Mouse (Mus musculus): ENCODE data around the gene Srsf10. TPM values are rescaled to one million over a fixed set of nuclear protein-coding genes. Genes with fewer than 3 reads are reported as not detected.

Srsf10 gene
- polyA plus RNA-seq, 1 experiment from 2014 or later = 88.1 TPM

DNA sequence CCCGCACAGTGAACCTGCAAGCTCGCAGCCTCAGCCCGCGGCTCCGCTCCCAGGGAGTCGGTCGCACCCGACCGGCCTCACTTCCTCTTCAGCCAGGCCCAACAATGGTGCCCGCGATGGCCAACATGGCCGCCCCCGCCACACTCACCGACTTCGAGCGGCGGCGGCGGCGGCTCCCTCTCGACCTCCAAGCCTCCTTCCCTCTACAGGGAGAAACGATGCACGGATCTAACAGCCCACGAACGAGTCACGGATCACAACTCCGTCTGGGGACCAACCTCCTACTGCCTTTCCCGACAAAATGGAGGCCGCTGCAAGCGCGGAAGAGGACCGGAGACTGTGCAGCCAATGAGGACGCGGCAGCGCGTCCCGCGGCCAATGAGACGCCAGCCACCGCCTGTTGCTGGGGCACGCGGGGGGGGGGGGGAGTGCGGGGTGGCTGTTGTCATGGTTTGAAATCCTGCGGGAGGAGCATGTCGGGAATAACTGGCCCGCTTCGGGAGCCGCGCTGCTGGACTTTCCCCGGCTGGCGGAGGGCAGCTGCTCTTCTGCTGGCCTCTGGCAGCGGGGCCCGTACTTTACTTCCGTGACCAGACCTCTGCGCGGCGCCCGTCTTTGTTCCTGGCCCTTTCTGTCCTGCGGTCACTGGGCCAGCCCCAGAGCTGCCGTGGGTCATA, 18.1 kb downstream of the Srsf10 start, which contains the start of gene Pnrc2:
Gene Pnrc2 (minus strand): TSS at position 325 of the 677 bp plus-strand sequence.
- under 1% methylated on average over 58 of the region's 60 CpGs for WGBS
- DNase-seq (ENCODE audit: low spot score) = peak; percentile 98
- TF ChIP-seq EP300 (optimal IDR thresholded peaks at IDR 0.05) (peak; percentile 80), CTCF (IDR thresholded peaks at IDR 0.05; ENCODE audit: low read depth) (no peak; the same call in 1 of the 2 replicates)
- Histone ChIP-seq H3K9me3 (ENCODE audit: control insufficient read depth, low read length) (no peaks in the 10 kb centered on the region), H3K27me3 (ENCODE audit: control insufficient read depth, insufficient read depth, low read length) (no peaks in the 10 kb centered on the region), H3K9ac (ENCODE audit: low read length) (peak within 1 kb of the TSS; percentile 90), H3K27ac (replicated peaks) (peak within 1 kb of the TSS; percentile 100), H3K4me1 (replicated peaks; ENCODE audit: control insufficient read depth, insufficient read depth) (peaks cover 18% of the 10 kb centered on the region; the same call in 1 of the 2 replicates), H3K4me2 (replicated peaks; ENCODE audit: low read depth) (peak within 1 kb of the TSS; percentile 70), H3K4me3 (ENCODE audit: low read depth, low read length) (peak within 1 kb of the TSS; percentile 83), H3K36me3 (ENCODE audit: control insufficient read depth, insufficient read depth, low read length) (no peaks in the 10 kb centered on the region)
- ATAC-seq (ENCODE audit: low FRiP score, low TSS enrichment) = peak; percentile 95

DNA sequence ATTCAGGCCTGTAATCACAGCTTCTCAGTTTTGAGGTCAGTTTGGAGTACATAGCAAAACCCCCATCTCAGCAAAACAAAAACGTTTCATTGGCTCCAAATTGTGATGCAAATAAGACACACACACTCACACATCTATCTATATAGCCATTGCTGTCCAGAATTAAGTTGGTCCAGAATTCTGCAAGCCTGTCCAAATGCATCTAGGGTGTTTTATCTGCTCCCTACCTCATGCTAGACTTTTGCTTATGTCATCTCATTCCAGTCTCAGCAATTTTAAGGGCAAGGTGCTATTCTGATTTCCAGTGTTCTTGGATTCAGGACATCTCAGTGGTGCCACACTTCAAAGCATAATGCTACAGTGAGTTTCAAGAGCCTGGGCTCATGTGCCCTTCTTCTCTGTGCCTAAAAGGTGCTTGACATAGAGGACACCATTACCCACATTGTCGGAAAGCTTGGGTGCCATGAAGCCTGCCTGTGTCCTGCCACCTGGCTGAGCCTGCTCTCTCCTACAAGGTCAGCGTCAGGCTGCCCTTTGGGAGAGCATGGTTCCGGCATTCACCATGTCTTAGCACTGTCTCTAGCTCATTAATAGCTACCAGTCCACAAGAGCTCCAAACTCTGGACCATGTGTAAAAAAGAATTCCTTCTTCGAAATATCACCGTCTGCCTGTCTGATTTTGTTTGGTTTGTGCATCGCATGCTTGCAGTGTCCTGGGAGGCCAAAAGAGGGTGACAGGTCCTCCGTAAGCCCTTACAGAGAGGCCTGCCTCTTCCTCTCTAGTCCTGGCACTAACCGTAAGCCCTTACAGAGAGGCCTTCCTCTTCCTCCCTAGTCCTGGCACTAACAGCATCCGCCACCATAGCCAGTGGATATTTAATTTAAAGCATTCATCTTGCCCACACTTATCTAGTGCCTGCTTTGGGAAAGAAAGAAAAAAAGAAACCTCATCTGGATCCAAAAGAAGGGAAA, 19.3 kb downstream of the Srsf10 start:
- Histone ChIP-seq H3K9ac (ENCODE audit: low read length) (no peak overlapping the region), H3K4me3 (ENCODE audit: low read depth, low read length) (no peak overlapping the region)

DNA sequence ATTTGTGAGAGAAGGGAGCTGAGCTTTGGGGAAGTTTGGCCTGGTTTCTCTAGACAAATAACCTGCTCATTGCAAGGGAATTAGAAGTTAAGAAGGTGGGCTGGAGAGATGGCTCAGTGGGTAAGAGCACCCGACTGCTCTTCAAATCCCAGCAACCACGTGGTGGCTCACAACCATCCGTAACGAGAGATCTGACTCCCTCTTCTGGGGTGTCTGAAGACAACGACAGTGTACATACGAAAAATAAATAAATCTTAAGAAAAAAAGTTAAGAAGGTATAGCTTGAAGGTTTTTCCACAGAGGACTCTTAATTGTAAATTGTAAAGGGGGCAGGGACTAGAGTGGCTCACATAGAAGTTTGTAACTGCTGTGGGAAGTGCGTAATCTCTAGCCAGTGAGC, 20.0 kb downstream of the Srsf10 start:
- Histone ChIP-seq H3K27ac (replicated peaks) (peak overlapping the region; percentile 86), H3K4me3 (ENCODE audit: low read depth, low read length) (no peak overlapping the region), H3K4me1 (replicated peaks; ENCODE audit: control insufficient read depth, insufficient read depth) (peaks cover 18% of the 10 kb centered on the region; the same call in 1 of the 2 replicates), H3K9ac (ENCODE audit: low read length) (no peak overlapping the region), H3K4me2 (replicated peaks; ENCODE audit: low read depth) (peak overlapping the region; percentile 47; the same call in 1 of the 2 replicates), H3K36me3 (ENCODE audit: control insufficient read depth, insufficient read depth, low read length) (no peaks in the 10 kb centered on the region), H3K9me3 (ENCODE audit: control insufficient read depth, low read length) (no peaks in the 10 kb centered on the region), H3K27me3 (ENCODE audit: control insufficient read depth, insufficient read depth, low read length) (no peaks in the 10 kb centered on the region)
- DNase-seq (ENCODE audit: low spot score) (no peak), ATAC-seq (ENCODE audit: low FRiP score, low TSS enrichment) (no peak)
- TF ChIP-seq EP300 (optimal IDR thresholded peaks at IDR 0.05) (no peak), CTCF (IDR thresholded peaks at IDR 0.05; ENCODE audit: low read depth) (peak; percentile 28; the same call in 1 of the 2 replicates)
- 27% methylated on average over 7 of the region's 7 CpGs for WGBS

More for the DNA sequence above, 19.3 kb downstream of the Srsf10 start:
- no peak for ATAC-seq (ENCODE audit: low FRiP score, low TSS enrichment)
- TF ChIP-seq CTCF (IDR thresholded peaks at IDR 0.05; ENCODE audit: low read depth) = no peak; the same call in 1 of the 2 replicates
- TF ChIP-seq EP300 (optimal IDR thresholded peaks at IDR 0.05) = no peak
- H3K9me3 ChIP-seq (ENCODE audit: control insufficient read depth, low read length) = no peaks in the 10 kb centered on the region
- 75% methylated on average over 10 of the region's 10 CpGs for WGBS
- H3K27me3 ChIP-seq (ENCODE audit: control insufficient read depth, insufficient read depth, low read length) = no peaks in the 10 kb centered on the region
- no peaks in the 10 kb centered on the region for H3K36me3 ChIP-seq (ENCODE audit: control insufficient read depth, insufficient read depth, low read length)
- no peak for DNase-seq (ENCODE audit: low spot score)
- peak overlapping the region; percentile 100 for H3K27ac ChIP-seq (replicated peaks)
- H3K4me1 ChIP-seq (replicated peaks; ENCODE audit: control insufficient read depth, insufficient read depth) = peaks cover 18% of the 10 kb centered on the region; the same call in 1 of the 2 replicates
- H3K4me2 ChIP-seq (replicated peaks; ENCODE audit: low read depth) = no peak overlapping the region

DNA sequence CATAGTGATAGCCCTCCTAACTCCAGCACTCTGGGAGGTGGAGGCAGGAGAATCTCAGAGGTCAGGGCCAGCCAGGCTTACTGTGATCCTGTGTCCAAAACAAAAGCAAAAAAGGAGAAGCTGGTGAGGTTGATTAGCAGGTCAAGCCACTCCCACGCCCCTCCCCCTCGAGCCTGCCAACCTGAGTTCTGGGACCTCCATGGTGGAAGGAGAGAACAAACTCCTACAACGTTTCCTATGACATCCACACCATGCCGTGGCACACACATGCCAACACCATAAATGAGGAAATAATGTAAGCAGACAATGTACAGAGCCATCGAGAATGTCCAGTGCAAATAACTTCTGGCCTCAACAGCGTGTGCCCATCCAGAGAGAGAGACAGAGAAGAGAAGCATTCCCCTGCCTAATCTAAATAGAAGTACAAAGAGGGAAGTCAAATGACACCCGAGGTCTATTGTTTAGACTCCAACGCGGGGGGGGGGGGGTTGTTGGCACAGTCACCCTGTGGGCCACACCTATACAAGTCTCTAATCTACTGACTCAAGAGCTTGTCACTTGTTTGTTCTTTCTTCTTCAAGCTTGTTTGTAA, 20.5 kb downstream of the Srsf10 start:
- H3K4me2 ChIP-seq (replicated peaks; ENCODE audit: low read depth) = peak overlapping the region; percentile 47
- H3K36me3 ChIP-seq (ENCODE audit: control insufficient read depth, insufficient read depth, low read length) = no peaks in the 10 kb centered on the region
- H3K27me3 ChIP-seq (ENCODE audit: control insufficient read depth, insufficient read depth, low read length) = no peaks in the 10 kb centered on the region
- peak overlapping the region; percentile 41 for H3K9ac ChIP-seq (ENCODE audit: low read length)
- no peaks in the 10 kb centered on the region for H3K9me3 ChIP-seq (ENCODE audit: control insufficient read depth, low read length)
- WGBS = 3% methylated on average over 9 of the region's 9 CpGs
- TF ChIP-seq CTCF (IDR thresholded peaks at IDR 0.05; ENCODE audit: low read depth) (no peak), EP300 (optimal IDR thresholded peaks at IDR 0.05) (no peak)
- DNase-seq (ENCODE audit: low spot score) (peak; percentile 67), ATAC-seq (ENCODE audit: low FRiP score, low TSS enrichment) (peak; percentile 42; the same call in 1 of the 2 replicates)
- peak overlapping the region; percentile 86 for H3K27ac ChIP-seq (replicated peaks)
- peak overlapping the region; percentile 18 for H3K4me3 ChIP-seq (ENCODE audit: low read depth, low read length)
- peaks cover 18% of the 10 kb centered on the region; the same call in 1 of the 2 replicates for H3K4me1 ChIP-seq (replicated peaks; ENCODE audit: control insufficient read depth, insufficient read depth)

DNA sequence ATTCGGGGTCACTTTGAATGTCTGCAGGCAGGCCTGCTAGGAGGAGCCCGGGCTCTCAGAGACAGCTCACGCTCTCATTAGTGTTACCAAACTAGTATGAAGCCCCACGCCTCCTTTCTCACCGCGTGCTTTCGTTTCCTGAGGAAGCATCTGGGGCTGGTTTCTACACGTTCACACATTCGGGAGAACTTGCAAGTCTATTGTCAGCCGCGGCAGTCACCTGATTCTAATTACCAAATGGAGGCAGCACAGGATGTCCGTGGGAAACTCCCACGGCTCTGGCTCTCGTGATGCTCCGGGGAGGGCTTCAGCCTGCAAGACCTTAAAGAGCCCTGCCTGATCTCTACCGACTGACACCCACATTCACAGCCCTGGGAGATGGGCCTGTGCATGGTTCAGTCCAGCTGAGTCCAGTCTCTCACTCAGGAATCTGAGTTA, 21.1 kb downstream of the Srsf10 start:
- Histone ChIP-seq H3K9ac (ENCODE audit: low read length) (peak overlapping the region; percentile 41), H3K27me3 (ENCODE audit: control insufficient read depth, insufficient read depth, low read length) (no peaks in the 10 kb centered on the region), H3K4me1 (replicated peaks; ENCODE audit: control insufficient read depth, insufficient read depth) (peaks cover 18% of the 10 kb centered on the region; the same call in 1 of the 2 replicates), H3K36me3 (ENCODE audit: control insufficient read depth, insufficient read depth, low read length) (no peaks in the 10 kb centered on the region), H3K4me3 (ENCODE audit: low read depth, low read length) (peak overlapping the region; percentile 18), H3K9me3 (ENCODE audit: control insufficient read depth, low read length) (no peaks in the 10 kb centered on the region), H3K4me2 (replicated peaks; ENCODE audit: low read depth) (peak overlapping the region; percentile 47), H3K27ac (replicated peaks) (peak overlapping the region; percentile 86)
- 1% methylated on average over 16 of the region's 16 CpGs for WGBS
- ATAC-seq (ENCODE audit: low FRiP score, low TSS enrichment) (peak; percentile 22), DNase-seq (ENCODE audit: low spot score) (peak; percentile 74)
- TF ChIP-seq EP300 (optimal IDR thresholded peaks at IDR 0.05) = peak; percentile 32
- no peak for TF ChIP-seq CTCF (IDR thresholded peaks at IDR 0.05; ENCODE audit: low read depth)

Measured in stomach, postnatal 0 days (tissue).